Mouse (Mus musculus): ENCODE results near the gene Apol6.

DNA sequence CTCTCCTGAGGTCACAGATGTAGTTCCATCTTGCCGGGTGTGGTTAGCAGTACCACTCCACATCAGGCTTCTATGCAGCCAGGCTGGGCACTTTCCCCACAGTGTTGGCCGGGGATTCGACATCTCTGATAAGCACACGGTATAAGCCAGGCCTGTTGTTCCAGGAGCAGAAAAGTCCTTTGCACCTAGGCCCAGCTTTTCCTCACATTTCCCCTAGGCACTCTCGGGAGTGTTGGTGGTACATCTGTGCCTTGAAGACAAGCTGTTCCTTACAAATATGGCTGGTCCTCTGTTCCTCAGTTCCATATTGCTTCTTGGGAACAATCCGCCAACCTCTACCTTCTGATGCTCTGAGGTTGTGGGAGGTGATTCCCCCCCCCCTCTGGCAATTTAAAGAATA is 21.7 kb downstream of the Apol6 start:
- TF ChIP-seq MAX (IDR thresholded peaks at IDR 0.05) = no peak
- TF ChIP-seq CTCF (IDR thresholded peaks at IDR 0.05; ENCODE audit: control insufficient read depth, insufficient read depth, insufficient read length) = no peak
- TF ChIP-seq MYOD1 (IDR thresholded peaks at IDR 0.05; ENCODE audit: control insufficient read depth, insufficient read length, low read depth) = no peak
- no peak for TF ChIP-seq USF1 (IDR thresholded peaks at IDR 0.05; ENCODE audit: low read depth)
- TF ChIP-seq CEBPB (IDR thresholded peaks at IDR 0.05; ENCODE audit: low read depth) = no peak

Data from C2C12 (cell line).